Mouse (Mus musculus) spleen, postnatal 14 days (tissue): ENCODE measurements around the gene Tmem274.

Source experiments
- DNase-seq, 2 experiments: peaks; one replicate each; pipeline ENCODE4 v3.0.0; 2021 to 2022; ENCODE audit warnings: low spot score in 2 of 2

The Tmem274 gene

GRCm38 (mm10) chr4:149525170-149525569 lies 48.0 kb downstream of the Tmem274 start:
- DNase-seq = no peak

- DNase-seq = no peak
Observed at GRCm38 (mm10) chr4:149525811-149526210, 48.6 kb downstream of the Tmem274 start.

- DNase-seq = no peak
Observed at GRCm38 (mm10) chr4:149526330-149526729, 49.2 kb downstream of the Tmem274 start.

- no peak for DNase-seq
Observed at GRCm38 (mm10) chr4:149527621-149528354, 50.6 kb downstream of the Tmem274 start.

GRCm38 (mm10) chr4:149529691-149530090 lies 52.5 kb downstream of the Tmem274 start:
- no peak for DNase-seq
